Mouse (Mus musculus): Measurements from ENCODE around the gene Gsta2. TPM values are rescaled to one million over a fixed set of nuclear protein-coding genes. Genes with fewer than 3 reads are reported as not detected.
A peak's percentile ranks its signal among the peaks of the same experiment; 100 is the strongest.
"Not testable (repeated sequence)": the region's sequence is repeated elsewhere in the genome, so short reads cannot be mapped to it uniquely, and the experiment has no call there.

Gsta2 gene
- total RNA-seq (2021) (10 to 100 TPM in 1 of 2 experiments, not detected in 1; 18.6 TPM), polyA plus RNA-seq (2012; rRNA removed) (not detected in 2 replicates)
- long read RNA-seq, result 0 reads

DNA sequence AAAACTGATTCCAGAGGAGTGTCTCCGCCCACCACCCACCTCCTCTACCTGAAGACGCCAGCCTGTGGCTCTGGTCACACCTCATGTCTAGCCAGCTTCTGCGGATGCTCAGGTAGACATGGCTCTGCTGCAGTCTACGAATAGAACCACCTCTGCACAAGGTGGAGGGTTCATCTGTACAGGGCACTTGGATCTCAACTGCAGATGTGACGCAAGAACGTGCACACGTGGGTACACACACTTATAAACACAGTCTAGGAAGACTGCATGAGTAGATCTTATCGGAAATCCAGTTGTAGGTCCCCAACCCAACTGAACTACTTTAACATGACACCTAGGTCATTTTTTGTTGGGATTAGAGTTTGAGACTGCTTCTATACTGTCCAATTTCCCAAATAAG lies at the start of gene Gsta2:
Gene Gsta2, minus strand, starts transcription at position 178 of the 400 bp plus-strand sequence.
- DNase-seq, result no peak

DNA sequence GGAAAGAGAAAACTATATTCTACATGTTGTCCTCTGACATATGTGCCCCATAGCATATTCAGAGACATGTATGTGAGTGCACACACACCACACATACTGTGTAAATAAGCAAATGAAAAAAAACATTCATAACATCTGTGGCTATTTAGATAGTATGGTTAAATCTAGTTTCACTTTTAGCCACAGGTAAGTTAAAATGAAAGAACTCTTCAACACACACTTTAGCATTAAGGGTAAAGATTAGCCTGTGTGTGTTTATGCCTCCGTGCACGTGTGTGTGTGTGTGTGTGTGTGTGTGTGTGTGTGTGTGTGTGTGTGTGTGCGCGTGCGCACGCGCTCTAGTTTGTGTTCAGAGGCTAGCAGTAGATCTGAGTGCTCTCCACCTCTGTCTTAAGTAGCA lies 46.0 kb upstream of the Gsta2 start:
- no peak for DNase-seq

DNA sequence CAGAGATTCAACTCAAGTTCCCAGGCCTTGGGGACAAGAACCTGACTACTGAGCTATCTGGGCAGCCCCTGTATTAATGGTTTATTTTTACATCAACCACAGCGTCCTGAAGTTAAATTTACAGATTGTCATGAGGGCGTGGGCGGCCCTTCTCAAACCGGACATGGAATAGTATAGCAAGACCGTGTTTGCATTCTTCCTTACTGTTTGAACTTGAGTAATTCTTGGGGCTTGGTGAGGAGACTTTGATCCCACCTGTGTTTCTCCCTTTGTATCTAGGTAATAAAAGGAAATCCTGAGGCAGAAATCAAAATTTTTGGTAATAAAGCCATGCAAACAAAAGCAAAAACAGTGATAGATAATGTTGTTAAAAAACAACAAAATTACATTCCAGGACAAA lies 45.0 kb upstream of the Gsta2 start:
- DNase-seq, result no peak

DNA sequence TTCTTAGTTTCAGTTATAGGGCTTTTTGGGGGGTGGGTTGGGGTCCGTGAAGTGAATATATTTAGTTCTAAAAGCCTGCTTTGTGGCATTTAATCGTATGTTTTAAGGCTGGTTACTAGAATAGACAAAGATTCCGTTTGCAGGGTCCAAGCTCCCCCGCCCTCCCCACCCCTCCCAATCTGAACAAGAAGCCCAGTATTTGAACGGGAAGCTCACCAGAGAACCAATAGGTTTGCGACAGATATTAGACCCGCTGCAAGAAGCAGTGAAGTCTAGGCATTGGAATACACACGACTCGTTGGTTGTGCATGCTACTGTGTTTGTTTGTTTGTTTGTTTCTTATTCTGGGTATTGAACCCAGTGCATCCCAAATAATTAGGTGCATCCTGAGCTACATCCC lies 40.9 kb upstream of the Gsta2 start:
- no peak for DNase-seq

DNA sequence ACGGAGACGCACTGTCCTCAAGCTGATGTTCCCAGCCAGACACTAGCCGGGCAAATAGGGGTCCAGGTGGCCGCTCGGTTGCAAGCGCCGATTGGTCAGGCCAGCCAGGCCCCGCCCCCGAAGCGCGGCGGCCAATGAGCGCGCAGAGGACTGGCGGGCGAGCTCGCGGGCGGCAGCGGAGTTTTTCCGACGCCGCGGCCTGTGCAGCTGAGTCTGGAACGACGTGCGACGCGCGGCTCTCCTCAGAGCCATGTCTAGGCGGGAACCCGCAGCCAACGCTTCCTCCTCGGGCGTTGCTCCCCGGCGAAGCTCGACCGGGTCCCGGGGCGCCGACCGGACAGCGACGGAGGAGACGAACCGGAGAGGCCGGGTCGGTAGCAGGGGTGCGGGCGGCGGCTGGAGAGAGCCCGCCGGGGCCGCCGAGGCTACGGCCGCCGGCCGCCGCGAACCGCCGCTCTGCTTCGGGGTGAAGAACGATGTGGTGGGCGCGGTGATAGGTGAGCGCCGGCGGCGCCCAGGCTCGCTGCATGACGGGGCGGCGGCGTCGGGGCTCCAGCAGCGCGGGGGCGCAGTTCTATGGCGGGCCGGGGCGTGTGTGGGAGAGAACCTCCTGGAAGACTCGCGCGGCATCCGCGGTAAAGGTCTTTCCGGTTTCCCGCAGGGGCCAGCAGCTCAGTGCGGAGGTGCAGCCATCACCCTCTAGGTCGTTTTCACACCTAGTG lies 40.2 kb upstream of the Gsta2 start, which contains the start of gene Ddx43:
Gene Ddx43, plus strand, starts transcription at position 148 of the 722 bp plus-strand sequence.
- DNase-seq, result peak; percentile 30

DNA sequence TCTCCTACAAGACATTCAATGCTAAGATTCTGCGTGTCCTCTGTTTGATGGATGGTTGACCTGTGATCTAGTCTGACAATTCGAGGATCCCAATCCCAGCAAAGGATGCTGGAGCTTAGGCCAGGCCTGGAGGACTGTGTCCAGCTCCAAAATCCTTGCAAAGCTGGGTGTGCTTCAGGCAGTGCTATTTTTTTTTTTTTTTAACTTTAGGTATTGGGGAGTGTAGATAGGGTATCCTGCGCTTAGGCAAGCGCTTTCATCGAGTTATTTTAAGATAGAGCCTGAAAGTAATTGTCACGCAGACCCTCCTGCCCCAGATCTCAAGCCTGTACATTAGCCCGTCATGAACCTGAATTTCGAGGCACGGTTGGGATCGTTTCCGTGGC lies 39.6 kb upstream of the Gsta2 start:
- no peak for DNase-seq

DNA sequence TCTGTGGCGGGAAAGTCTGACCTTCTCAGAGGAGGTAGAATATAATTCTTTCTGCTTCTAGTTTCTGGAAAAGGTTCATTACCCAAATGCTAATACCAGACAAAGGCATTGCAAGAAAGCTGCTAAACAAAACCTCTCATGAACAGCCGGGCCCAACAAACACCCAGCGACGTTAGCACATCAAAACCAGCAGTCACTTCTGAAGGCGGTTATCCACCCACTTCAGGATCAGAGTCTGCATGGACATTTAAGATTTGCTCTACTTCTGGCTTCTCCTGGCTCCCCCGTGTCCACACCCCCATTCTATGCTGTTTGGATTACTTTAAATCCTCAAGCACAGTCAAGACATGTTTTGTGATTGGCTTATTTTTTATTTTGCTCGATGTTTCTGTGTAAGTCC lies 39.0 kb upstream of the Gsta2 start:
- no peak for DNase-seq

DNA sequence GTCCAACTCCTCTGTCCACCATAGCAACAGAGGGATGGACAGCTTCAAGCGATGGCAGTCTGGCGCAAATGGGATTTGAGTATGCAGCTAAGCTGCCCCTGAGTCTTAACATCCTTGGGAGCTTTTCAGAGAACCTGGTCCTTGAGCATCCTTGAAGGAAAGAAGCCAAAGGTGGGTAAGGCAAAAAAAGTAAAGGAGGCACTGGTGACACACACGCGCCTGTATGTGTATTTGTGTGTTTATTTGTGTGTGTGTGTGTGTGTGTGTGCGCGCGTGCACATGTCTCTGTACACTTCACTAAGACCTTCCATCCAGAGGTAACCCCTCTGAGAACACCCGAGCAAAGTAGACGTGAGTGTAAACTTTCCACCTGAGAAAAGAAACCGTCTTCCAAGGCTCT lies 38.2 kb upstream of the Gsta2 start:
- DNase-seq, result no peak

DNA sequence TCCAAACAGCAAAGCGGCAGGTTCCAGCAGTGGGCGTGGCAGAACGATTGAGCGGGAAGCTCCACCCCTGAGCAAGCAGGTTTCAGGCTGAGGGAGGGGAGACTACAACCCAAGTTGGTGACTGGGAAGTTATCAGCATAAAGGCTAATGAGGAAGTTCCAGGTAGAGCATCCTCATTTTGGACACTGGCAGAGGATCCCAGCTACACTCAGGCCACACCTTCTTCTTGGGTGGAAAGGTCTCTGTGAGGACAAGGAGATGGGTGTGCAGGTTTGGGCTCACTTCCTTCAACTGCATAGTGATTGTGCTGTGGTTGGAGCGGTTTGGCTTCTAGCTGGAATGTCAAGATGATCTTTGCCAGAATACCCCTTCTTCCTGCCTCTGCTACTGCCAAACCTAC lies 34.4 kb upstream of the Gsta2 start:
- DNase-seq, result no peak

DNA sequence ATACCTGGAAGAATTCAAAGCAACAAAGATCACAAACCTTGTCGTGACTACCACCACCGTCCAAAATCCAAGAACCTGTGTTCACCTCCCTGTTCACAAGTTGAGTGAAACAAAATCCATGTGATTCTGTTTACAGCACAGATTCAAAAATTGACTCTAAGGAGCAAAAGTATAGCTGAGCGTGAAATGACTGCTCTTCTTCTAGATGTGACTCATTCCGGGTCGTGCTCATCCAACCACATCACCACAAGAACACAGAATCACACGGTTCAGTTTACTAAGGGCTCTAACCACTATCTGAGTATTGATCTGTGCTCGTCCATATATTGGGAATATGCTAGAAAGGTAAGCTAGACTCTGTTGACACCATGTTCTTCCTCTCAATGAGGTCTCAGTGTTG lies 31.4 kb upstream of the Gsta2 start:
- no peak for DNase-seq

DNA sequence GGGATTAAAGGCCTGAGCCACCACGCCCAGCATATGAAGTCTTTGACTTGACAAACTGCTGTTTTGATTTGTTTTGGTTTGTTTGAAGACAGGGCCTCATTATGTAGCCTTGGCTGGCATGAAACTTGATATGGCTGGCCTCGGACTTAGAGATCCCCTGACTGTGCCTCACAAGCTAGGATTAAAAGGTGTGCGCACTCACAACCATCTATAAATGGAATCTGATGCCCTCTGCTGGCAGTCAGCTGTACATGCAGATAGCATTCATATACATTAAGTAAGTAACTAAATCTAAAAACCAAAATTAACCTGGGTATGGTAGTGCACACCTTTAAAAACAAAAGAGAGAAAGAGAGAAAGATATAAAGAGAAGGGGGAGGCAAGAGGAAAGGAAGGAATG lies 30.3 kb upstream of the Gsta2 start:
- peak; percentile 4 for DNase-seq

DNA sequence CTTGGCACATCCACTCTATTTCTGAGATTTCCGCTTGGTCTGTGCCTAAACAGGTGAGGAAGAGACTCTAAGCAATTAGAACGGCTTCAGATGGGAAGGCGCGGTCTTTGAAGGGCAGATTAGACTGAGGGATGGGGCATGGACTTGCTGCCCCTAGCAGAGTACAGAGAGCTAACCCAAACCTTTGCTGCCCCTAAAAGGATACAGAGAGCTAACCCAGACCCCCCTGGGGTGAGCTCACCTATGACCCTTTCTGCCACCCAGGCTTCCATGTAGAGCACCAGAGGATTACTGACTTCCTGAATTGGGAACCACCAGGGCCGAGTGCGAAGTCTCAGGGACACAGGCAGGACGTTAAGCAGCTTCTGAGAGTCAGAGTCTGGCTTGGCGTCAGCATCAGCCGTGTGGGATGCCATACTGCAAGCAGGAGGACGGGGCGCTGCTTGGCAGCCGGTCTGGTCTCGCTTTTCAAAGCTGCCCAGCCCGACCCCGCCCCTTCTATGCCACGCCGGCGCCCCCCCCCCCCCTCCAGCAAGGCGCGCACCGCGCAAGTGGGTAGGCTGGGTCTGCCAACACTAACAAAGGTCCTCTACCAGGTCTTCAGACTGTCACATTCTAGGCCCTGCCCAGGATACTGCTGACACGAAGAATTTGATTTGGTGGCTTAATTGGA lies 22.7 kb upstream of the Gsta2 start, which contains the start of gene Ooep:
Gene Ooep, minus strand, starts transcription at position 613 of the 673 bp plus-strand sequence.
- peak; percentile 4 for DNase-seq

DNA sequence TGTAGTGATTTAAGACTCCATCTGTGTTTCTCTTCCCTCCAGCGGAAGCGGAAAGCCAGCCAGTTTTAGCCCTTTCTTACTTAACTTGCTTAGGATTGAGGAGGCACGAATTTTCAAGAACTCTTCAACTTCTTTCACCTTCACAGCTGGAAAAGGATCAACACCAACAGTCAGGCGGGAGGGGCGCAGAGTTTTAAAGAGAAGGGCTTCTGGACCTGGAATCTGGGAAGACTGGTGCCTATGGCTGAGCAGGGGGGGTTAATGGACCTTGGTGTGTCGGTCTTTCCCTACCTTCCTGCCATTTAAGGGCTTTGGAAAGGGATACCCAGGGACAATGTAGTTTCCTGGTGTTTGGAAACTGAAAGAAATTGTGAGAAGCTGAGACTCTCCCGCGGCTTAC lies 22.0 kb upstream of the Gsta2 start:
- DNase-seq, result no peak

DNA sequence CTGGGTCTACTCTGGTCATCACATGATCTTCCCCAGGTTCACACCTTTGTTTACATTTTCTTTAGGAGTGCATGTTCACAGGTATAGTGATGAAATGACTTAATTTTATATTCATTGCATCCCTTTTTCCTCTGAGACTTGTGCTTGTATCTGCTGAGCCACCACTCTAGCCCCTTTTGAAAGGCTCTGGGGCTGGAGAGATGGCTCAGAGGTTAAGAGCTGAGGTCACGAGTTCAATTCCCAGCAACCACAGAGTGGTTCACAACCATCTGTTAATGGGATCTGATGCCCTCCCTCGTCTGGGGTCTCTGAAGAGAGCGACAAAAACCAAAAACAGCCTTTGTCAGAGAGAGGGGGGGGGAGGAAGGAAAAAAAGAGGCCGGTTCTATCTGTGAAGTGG lies 19.9 kb upstream of the Gsta2 start:
- DNase-seq, result no peak

DNA sequence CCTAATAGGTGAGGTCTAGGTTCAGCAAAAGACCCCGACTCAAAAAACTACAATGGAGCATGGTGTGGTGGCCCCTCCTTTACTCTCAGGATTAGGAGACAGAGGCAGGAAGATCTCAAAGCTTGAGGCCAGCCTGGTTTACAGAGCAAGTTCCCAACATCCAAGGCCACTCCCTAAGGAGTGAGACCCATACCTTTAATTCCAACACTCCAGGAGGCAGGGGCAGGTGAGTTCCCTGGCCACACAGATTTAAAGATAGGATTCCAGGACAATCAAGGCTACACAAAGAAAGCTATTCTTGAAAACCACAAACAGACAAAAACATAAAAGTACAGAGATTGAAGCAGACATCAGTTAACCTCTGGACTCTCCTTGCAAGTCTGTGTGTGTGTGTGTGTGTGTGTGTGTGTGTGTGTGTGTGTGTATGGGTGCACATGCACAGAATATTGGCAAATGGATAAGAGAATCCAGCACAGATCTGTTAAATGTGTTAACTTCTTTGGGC lies 19.3 kb upstream of the Gsta2 start:
- no peak for DNase-seq

DNA sequence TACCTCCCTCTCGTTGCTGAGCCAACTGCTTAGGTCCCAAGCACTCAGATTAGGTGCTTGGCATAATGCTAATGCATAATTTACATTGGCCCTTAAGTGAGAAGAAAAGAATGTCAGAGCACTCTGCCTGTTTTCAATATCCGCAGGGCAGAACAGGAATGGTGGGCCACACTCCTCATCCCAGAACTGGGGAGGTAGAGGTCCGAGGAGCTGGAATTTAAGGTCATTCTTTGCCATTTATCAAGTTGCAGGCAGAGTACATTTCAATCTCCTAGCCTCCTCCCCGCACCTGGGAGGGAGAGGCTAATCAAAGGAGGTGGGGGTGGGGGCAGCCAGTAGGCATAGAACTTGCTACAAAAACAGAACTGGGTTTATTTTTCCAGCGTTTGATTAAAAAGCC lies 18.8 kb upstream of the Gsta2 start:
- no peak for DNase-seq

DNA sequence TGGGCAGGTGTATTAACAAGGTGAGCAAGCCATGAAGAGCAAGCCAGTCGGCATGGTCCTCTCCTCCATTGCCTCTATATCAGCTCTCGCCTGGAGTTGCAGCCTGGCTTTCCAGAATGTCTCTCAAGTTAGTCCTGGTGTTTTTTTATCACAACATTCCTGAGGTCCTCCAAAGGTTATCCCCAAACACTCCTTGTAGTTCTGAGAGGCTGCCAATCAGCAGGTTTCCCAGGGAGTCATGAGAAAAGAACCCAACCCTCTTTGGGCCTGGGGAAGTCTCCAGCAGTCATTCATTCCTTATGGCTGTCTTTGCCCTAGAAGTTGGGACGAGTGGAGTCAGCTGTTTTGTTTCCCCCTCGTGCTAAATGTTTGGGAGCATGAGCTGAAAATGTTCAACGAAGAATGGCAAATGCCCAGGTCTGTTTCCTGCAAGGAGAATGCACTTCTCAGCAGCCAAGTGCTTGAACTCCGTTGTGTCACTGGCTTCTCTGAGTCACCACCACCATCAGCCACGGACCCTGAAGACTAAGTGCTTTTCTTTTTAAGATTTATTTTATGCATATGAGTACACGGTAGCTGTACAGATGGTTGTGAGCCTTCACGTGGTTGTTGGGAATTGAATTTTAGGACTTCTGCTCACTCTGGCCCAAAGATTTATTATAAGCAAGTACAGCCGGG lies 17.4 kb upstream of the Gsta2 start:
- no peak for DNase-seq

DNA sequence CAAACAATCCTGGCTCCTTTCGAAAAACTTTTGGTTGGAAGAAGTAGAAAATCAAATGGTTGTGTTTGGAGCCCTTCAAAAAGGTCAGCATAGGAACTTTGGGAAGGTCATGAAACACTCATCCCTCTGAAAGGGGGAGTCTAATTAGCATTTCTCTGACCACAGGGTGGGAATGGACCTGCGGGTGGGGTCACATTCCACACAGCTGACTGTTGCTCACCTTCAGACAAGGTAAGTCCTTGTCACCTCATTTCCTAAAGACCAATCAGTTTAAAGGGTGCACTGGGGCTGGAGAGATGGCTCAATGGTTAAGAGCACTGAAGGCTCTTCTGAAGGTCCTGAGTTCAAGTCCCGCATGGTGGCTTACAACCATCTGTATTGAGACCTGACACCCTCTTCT lies 15.9 kb upstream of the Gsta2 start:
- no peak for DNase-seq

DNA sequence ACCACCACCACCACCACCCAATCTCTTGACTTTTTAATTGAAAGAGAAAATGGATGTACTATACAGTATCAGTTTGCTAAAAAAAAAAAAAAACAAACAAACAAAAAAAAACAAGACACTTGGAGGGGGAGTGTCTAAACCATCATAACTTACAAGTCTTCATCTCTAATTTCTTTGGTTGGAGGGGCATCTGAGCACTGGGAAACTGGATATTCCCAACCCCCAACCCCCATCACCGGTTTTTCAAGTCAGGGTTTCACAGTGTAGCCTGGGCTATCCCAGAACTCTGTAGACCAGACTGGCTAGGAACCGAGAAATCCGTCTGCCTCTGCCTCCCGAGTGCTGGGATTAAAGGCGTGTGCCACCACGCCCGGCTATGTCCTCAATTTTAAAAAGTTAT lies 14.2 kb upstream of the Gsta2 start:
- DNase-seq, result no peak

DNA sequence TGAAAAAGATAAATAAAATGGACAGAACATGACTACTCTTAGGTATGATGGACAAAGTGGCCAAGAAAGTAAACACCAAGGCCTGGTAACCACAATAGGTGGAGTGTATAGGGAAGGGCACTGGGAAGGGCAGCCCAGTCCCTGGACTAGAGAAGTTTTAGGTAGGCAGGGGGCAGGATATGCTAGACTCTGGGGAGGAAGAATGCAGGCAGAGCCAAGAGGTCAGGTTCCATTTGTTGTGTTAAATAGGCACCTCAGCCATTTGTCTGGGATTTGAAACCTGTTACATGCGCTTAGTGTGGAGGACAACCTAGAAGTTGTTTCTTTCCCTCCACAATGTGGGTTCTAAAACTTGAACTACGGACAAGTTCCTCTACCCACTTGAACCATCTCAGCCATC lies 13.8 kb upstream of the Gsta2 start:
- DNase-seq, result no peak

DNA sequence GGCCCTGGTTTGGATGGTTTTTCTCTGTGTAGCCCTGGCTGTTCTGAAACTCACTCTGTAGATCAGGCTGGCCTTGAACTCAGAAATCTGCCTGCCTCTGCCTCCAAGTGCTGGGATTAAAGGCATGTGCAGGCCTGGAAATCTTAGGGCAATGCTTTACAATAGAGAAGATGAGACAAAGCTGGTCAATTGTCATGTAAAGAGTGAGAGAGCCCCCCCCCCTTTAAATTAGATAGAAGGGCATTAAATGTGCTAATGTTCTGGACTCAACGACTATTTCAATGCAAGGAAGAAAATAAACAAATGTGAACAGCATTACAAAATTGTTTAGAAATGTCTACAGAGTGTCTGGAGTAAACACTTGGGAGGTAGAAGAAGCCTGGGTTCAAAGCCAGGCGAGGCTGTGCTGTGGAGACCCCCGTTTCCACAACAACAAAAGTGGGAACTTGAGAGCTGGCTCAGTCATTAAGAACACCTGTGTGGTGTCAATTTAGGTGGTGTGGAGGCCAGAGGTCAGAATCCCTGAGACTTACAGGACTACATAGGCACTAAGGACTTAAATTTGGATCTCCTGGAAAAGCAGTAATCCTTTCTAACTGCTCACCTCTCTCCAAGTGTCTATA lies 13.2 kb upstream of the Gsta2 start:
- no peak for DNase-seq

DNA sequence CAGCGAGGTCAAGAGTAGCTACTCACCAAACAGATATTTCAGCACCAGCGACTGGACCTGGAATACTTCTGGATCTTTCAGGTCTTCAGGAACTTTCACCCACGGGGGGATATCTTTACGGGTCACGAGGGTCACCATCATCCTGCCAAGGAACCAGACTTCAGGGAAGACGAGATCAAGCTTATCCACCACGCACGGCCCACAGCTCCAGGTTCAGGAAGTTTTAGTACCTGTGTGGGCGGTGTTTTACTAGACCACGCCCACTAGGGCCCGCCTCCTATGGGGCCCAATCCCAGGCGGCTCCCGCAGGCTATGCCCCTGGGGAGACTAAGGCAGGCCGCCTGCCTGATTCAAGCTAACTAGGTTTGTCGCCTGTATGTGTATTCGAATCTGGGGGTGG lies 12.4 kb upstream of the Gsta2 start, which contains the start of gene Dppa5a:
Gene Dppa5a, minus strand, starts transcription at position 219 of the 400 bp plus-strand sequence.
- DNase-seq, result not testable (repeated sequence)

Data from adrenal gland, adult 2 months (tissue).